Mouse (Mus musculus) urinary bladder, postnatal 25 days (tissue): Measurements from ENCODE around the gene Klhl40.

ENCODE experiments used
- DNase-seq: peaks from one replicate; pipeline ENCODE4 v3.0.0; 2022; ENCODE audit warnings: low spot score

Gene Klhl40

DNA sequence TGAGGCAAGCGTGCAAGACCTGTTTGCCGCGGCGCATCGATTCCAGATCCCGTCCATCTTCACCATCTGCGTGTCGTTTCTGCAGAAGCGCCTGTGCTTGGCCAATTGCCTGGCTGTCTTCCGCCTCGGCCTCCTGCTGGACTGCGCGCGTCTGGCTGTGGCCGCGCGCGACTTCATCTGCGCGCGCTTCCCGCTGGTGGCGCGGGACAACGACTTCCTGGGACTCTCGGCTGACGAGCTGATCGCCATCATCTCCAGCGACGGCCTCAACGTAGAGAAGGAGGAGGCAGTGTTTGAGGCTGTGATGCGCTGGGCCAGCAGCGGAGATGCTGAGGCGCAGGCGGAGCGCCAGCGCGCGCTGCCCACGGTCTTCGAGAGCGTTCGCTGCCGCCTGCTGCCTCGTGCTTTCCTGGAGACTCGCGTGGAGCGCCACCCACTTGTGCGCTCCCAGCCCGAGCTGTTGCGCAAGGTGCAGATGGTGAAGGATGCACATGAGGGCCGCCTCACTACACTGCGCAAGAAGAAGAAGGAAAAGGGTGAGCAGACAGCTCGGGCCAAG is 738 bp downstream of the Klhl40 start:
- DNase-seq = no peak

DNA sequence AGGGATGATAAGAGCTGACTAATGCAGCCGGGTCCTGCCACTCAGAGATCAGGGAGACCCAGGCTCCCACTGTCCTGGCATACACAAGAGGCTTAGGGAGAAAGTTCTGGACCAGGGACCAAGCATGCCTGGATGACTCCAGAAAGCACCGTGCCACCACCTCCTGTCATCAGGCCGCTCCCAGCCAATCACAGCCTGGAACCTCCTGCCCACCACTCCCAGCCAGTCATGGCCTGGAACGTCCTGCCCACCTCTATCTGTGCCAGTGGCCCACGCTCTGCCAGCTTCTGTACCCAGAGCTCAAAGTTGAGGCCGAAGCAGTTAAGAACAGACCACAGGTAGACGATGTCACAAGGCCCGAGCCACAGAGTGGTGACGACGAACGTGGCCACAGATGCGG is 7.4 kb downstream of the Klhl40 start:
- no peak for DNase-seq

- DNase-seq = no peak
These were observed 7.9 kb downstream of the Klhl40 start for GRCm38 (mm10) chr9:121785261-121785660.

DNA sequence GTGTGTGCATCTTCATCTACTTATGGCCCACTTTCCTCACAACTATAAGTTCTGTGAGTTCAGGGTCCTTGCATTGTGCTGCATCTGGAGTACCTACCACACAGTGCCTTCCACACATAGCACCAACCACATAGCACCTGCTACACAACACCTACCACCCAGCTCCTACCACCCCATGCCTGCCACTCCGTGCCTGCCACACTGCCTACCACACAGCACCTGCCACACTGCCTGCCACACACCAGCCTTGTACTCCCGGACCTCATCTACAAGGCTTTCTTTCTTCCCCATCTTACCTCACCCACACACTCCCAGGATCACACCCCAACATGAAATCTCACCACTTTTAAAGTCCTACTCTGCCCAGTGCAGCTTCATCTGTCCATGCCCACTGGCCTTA is 9.0 kb downstream of the Klhl40 start:
- DNase-seq = no peak

DNA sequence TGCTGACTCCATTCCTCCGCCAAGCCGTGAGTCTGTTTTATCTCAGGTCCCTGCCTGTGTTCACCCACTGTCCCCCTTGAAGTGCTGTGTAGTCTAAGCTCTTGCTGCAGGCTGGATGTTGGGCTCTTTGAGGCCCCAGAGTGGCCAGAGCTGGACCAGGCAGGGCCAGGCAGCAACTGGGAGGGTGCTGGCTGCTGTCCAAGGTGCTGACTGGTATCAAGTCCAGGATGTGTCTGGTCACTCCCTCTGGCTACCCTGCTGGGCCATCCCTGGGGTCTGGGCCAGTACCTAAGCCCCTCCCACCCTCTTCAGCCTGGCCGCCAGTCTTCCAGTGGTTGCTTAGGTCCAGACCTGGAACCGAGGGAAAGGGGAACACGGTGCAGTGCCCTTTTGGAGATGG is 13.8 kb downstream of the Klhl40 start:
- peak; percentile 61 for DNase-seq

DNA sequence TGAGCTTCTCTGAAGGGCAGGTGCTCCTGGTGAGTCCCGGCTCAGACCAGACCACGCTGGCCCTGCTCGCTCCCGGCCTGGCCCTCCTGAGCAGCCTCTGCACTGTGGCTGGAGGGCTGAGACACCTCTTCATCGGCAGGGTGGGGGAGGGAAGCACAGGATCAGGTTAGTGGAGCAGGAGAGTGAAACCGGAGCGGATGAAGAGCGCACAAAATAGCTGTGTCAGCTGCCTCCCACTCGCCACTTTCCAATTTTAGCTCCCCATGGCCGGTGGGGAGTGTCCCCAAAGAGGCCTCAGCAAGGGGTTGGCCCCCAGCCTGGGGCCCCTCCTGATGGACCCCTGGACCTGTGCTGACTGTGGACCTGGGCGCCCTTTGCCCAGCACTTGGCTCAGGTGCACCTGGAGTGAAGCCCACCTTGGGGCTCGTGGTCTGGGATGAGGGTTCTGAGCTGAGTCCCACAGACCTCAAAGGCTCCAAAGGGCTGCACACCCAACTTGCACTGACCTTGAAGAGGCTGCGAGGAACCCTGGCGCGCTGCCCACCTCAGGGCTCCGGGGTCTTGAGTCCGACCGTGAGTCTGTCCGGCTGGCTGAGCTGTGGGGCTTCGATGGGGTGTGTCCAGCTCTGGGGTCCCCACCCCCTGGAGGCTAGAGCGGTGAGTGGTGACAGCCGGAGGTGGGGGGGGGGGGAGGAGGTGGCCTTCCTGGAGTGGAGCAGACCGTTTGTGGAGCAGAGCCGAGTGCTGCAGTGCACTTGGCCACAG is 14.5 kb downstream of the Klhl40 start, which contains the start of gene Hhatl:
Gene Hhatl (minus strand): TSS at position 751 of the 765 bp plus-strand sequence.
- DNase-seq = no peak

DNA sequence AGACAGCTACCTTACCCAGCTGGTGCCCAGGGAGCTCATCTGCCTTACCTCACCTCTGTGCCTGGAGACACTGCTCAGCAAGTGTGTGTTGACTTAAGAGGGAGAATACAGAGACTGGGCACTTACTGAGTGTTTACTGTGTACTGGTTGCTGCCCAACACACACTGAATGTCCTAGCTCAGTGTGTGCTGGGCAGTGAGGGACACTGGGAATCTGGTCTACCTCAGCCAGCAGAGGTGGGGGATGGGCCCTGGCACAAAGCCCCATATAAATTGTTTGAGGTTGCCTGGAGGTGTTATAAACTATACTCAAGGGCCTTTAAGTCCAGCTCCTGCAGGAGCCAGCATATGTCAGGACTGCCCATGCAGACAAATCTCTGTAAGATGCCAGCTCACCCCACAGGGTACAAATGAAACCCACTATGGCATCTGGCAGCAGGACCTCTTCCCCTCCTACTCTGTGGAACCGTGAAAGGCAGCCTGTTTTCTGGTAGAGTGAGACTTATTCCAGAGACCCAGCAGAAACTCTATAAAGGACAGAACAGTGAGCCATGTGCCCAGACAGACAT is 17.6 kb downstream of the Klhl40 start:
- no peak for DNase-seq

- DNase-seq = peak; percentile 11
These were observed 20.3 kb downstream of the Klhl40 start for GRCm38 (mm10) chr9:121797722-121798121.

DNA sequence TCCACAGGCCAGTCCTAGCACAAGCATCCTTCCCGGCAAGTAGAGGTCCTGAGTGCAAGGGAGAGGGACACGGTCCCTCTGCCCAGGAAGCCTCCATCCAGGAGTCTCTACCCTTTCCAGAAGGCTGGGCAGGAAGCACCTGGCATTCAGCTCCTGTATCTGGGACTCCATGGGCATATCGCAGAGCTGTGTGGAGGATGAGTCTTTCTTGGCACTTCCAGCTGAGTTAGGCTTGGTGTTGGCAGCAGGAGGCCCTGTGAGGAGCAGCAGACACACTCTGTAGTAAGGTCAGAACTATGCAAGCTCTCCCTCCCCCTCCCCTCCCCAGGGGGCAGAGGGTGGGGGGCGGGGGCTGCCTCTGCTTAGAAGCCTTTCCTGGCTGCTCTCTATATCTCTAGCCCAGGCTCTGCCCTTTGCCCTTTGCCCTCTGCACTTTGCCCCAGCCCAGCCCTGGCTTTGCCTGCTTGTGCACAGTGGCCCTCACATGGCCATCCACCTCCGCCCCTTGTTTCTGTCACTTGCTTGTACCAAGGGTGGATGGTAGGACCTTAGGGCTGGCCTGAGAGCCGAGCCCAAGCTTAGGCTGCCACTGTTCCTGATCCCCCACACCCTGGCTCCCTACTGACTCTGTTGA is 21.6 kb downstream of the Klhl40 start:
- no peak for DNase-seq

DNA sequence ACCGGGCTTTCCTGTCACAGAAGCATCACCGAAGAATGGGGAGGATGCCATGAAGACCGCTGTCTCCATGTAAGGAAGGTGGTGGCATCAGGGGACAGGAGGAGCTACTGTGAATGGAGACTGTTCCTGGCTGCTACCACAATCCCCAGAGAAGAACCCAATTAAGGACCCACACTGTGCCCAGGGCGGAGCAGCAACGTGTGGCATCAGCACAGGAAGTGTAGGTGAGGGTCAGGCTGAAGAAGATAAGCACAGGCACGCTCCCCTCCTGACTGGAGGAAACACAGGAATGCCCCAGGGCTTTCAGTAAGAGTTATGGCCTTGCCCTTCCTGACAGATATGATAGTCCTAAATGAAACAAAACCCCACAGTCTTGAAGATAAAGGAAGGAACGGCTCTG is 25.3 kb downstream of the Klhl40 start:
- DNase-seq = no peak

DNA sequence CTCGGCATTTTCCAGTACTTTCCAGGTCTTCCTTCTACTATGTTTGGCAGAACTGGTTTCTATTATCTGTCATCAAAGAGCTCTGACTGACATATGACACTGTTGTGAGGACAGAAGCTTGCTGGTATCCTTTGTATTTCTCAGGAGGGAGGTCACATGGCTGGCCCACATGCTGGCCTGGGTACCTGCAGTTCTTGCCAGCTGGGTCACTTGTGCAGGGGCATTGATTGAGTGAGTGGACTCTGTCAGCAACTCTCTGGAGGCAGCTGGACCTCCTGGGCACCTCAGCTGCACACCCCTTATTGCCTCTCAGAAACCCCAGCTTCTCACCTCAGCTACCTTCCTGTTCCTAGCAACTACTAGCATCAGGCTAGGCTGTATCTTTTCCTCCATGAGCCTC is 30.1 kb downstream of the Klhl40 start:
- DNase-seq = no peak

GRCm38 (mm10) chr9:121807947-121808346 is 30.5 kb downstream of the Klhl40 start:
- DNase-seq = no peak

DNA sequence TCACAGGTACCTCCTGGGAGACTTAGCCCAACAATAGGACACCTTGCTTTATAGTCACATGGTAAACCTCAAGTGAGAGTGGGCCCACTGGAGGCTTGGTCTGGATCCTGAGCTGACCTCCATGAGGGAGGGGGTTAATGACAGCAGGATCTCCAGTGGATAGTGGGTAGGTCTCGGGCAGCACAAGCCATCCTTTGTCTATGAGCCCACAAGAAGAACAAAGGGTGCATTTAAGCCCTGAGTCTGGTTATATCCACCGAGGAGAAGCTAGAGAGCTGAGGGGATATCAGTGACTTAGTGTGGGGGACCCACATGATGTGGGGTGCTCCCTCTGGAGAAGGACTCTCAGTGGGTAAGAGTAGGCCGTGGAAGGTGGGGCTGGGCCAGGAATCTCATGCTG is 31.1 kb downstream of the Klhl40 start:
- DNase-seq = no peak

DNA sequence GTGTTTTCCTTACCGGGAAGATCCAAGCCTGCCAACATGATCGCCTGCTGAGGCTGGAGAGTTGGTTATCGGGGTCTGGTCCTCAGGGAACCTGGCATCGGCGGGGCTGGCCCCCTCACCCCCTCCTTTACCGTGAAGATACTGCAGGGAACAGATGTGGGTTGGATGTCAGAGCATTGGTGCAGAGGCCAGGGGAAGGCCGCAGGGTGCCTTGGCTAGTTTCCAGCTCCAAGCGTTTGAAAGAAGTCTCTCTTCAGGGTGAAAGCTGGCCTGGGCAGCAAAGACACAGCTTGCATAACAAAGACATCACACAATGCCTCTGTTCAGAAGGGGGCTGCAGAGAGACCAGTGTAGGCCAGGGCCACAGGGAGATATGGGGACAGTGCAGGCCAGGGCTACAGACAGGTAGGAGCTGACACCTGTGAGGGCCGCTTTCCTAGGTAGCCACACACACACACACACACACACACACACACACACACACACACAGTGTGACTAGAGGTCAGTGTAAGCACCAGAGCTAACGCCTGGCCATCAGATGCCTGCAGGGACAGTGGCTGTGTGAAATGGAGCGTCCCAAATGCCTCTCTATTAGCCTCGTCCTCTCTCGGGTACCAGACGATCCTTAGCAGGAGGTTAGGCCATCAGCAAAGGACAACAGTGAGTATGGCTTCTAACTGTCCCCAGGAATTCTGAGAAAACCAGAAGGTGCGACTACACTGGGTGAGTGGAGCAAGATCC is 32.8 kb downstream of the Klhl40 start:
- no peak for DNase-seq

- DNase-seq = no peak
These were observed 37.8 kb downstream of the Klhl40 start for GRCm38 (mm10) chr9:121815183-121815582.

DNA sequence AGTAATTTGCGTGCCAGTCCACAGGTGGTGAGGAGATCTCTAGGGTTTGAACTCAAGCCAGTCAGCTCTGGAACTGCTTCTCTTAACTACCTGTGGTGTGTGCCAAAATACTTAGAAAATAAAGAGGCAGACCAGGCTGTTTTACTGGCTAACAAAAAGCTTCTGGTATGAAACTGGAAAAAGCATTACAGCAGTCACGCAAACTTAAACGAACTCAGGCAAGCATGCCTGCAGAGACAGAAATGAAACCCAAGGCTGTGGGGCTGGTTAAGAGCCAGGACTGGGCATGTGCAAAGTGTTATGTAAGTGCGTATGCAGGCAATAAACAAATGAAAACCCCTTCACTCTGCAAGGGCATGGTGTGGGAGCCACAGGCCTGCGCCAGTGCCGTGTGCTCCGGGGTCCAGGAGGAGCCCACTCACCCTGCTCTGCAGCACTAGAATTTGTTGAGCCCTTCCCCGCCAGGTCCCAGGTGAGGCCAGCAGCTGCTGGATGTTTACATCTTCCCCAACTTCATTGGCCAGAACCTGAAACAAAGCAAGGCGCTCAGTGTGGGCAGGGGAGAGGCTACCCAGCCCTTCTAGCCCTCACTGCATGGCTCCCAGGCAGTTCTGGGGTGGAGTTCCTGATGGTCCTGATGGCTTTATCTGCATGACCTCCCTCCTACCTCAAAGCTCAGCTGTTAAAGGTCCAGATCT is 41.8 kb downstream of the Klhl40 start:
- no peak for DNase-seq

DNA sequence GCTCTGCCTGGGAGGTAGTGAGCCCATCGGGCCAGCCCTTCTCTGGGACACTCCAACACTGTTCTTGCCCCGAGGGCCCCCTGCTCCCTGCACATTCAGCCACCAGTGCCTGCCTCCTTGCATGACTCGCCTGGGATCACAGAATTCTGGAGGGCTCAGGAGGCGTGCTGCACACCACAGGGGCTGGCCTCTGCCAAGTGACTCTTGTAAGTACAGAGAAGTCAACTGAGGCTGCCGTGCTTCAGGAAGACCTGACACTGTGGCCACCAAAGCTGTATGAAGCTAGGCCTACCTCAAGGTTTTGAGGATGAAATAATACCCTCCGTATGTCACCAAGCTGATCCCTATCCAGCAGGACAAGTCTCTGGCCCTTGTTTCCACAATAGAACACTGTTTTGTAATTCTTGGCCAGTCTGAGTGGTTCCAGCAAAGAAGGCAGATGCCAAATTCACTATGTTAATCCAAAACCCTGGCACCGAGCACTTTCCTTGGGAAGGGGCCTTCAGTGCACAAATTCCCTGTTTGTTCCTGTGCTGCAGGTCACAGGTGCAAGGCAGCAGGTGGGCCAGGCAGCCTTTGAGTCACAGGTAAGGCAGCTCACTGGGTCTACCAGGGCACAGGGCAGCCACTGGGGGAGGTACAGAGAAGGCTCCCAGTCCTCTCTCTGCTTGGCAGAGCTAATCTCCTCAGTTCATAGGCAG is 42.5 kb downstream of the Klhl40 start:
- no peak for DNase-seq

DNA sequence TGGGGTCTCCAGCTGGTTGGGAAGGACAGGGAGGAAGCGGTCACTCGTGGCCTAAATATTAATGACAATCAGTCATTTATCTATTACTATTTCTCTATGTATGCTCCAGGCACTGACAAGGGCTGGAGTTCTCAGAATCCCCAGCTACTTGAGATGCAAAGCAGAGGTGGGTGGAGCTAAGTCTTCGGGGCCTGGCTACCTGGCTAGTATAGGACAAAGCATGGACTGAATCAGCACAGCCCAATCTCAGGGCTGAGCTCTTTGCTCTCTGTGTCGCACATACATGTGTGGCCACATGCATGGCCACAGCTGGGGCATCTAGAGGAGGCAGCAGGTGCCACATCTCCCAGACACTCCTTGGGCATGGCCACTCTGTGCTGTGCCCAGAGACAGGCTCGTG is 43.4 kb downstream of the Klhl40 start:
- no peak for DNase-seq

GRCm38 (mm10) chr9:121822585-121822991 is 45.2 kb downstream of the Klhl40 start:
- no peak for DNase-seq

GRCm38 (mm10) chr9:121823051-121823450 is 45.6 kb downstream of the Klhl40 start:
- DNase-seq = no peak

- DNase-seq = no peak
These were observed 46.6 kb downstream of the Klhl40 start for GRCm38 (mm10) chr9:121823991-121824390.
